Mouse (Mus musculus): Measurements from ENCODE around the gene Mtr.
A peak's percentile ranks its signal among the peaks of the same experiment; 100 is the strongest.

The Mtr gene

DNA sequence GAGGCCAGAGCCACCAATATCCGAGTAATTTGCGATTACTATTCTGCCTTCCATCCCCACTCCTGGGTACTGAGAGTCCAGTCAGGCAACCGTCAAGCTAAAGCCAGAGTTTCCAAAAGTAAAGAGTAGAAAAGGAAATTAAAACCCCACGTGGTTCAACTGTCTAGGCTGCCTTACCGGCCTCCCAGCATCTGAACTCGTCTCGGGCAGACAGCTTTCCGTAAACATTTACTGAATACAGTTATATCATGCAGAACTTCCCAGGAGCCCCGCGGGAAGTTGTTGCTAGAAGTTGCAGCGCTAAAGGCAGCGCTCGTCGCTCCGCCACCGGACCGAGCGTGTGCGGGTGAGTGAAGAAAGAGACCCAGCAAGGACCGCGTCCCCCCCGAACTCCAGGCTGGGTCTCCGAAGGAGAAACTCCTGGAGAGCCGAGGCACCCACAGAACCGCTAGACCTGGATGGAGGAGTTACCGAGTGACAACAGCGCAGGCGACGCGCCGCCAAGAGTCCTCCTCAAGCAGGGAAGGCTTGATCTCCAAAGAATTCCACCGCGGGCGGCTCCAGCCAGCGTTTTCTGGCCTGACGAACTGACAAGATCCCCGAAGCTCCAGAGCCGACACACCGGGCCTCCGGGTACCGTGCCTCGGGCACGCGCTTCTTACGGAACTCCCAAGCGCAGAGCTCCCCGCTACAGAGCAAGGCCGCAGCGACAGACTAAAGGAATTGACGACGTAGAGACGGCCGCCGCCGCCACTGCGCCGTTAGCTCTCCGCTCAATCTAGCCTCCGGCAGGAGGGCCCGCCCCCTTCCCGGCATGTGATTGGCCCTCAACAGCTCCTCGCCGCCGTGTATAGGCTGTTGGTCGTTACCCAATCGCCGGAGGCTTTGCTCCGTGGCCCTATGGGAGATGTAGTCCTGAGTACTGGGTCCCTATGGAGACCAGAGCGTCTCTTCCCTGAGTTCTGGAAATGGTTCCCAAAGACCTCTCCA lies at the start of gene Mtr:
Gene Mtr (minus strand): TSS at position 723 of the 990 bp plus-strand sequence.
- peak; percentile 94 for DNase-seq (ENCODE audit: low spot score)

DNA sequence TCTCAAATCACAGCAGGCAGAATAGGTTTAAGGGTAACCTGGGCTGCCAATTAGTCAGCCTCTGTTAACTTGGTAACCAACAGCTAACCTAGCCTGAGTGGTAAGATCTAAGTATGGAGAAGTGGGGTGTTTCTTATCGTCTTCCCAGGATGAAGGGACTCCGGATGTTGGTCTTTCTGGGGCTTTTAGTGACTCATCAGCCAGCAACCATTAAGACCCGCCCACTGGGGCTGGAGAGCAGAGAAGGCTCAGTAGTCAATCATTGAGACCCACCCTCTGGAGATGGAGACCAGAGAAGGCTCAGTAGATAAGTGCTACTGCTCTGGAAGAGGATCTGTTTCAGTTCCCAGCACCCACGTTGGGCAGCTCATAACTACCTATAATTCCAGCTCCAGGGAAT lies 49.4 kb upstream of the Mtr start:
- no peak for DNase-seq (ENCODE audit: low spot score)

DNA sequence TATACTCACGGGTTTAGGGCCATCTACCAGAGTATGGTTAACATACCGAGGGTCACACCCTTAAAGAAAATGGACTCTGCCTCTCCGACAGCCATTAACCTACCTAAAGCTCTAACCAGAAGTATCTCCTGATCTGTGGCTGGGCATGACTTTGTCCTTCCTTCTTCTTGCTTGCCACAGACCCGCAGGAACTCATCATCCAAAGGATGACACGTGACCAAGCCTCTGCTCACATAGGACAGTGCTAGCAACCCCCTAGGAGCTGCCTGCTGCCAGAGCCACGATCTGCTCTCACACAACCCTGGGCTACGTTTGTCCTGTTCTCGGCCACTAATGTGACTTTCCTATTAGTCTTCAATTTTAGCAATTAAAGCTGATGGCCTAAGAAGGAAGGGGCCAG lies 47.6 kb upstream of the Mtr start:
- DNase-seq (ENCODE audit: low spot score): no peak

DNA sequence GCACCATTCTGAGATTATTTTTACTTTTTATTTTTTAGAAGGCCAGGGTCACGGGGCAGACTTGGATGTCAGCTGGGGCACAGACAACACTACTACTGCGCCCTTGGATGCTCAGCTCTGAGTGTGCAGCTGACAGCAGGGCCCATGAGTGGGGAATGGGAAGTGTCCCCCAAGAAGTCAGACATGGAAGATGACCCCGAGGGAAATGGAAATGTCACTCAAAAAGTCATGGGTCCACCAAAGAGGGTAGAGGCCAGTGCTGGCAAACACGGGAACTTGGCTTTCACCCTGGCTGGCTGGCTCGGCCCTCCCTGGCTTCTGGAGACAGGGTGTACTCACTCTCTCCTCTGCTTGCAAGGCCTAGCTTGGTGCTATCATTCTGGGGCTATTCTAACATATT lies 47.1 kb upstream of the Mtr start:
- DNase-seq (ENCODE audit: low spot score): no peak

DNA sequence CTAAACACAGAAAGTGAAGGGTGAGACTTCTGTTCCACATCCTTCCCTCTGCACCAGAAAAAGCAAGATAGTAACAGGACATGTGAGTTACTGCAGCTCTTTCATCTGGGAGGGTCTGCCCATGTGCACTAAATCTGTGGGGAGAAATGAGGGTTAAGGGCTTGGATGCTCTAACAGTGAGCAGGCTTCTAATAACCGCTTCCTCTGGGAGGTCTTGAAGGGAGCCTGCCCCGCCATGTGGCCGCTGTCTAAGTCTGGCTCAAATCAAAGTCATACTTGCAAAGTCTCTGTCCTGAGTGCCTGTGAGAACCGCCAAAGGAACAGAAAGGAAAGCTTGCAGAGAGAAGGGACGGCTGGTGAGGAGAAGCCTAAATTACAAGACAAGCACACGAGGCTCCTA lies 39.9 kb upstream of the Mtr start:
- no peak for DNase-seq (ENCODE audit: low spot score)

DNA sequence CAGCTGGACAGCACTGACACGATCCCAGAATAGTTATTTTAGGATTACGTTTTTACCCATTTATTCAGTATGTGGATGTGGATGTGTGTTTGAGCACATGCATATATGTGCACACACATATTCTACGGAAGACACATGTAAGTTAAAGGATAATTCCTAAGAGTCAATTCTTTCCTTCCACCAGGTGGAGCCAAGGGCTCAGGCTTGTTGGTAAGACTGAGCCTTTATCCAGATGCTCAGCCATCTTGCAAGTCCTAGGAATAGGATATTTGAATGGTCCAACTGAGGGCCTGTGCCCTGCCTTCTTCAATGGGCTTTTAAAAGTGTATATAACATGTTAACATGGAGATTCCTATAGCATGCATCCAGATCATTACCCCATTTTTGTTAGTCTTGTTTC lies 38.8 kb upstream of the Mtr start:
- peak; percentile 12 for DNase-seq (ENCODE audit: low spot score)

DNA sequence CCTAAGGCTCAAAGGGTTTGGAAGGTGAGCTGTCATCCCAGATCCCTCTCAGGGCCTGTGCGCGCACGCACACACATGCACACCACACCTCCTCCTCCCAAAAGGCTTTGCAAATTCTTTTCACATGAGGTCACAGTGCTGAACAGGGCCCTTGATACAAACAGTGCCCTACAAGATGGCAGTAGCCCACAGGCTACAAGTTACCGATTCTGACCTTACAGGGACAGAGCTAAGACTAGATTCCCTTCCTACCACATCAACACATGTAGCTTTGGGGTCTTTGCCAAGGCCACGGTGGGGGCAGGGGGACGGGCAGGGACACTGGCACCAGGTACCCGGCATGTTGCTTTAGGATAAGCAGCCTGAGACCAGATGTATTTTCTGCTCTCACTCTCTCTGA lies 35.9 kb upstream of the Mtr start:
- no peak for DNase-seq (ENCODE audit: low spot score)

DNA sequence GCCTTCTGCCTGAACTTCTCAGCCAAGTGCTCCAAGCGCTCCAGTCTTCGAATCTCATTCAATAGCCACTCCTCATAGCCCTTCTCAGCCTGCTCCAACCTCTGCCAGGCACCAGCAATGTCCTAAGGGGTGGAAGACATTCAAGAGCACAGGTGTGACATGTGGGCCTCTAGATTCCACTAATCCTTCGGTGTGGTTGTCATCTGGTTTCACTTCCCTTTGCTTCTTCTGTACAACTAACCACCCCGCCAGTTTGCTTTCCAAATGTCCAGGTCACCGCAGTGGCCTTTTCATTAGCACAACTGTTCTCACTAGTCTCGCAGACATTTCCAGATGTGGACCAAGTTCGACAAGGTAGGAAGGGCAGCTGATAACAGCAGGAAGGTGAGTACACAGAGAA lies 32.8 kb upstream of the Mtr start:
- no peak for DNase-seq (ENCODE audit: low spot score)

DNA sequence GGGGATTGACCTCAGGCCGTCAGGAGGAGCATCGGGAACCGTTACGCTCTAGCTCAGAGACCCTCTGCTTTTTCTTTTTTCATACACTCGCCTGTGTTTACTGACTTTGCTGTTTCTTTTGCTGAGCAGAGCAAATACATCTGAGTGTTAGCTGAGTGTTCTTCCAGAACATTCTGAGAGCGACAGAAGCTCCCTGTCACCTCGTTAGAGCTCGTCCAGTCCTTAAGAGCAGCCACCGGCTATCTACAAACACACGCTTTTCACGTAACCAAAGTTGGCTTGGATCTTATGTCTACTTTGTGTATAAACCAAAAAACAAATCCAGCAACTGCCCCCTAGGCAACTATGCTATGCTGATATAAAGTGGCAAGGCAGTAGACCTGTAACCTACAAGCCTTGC lies 26.6 kb upstream of the Mtr start:
- no peak for DNase-seq (ENCODE audit: low spot score)

DNA sequence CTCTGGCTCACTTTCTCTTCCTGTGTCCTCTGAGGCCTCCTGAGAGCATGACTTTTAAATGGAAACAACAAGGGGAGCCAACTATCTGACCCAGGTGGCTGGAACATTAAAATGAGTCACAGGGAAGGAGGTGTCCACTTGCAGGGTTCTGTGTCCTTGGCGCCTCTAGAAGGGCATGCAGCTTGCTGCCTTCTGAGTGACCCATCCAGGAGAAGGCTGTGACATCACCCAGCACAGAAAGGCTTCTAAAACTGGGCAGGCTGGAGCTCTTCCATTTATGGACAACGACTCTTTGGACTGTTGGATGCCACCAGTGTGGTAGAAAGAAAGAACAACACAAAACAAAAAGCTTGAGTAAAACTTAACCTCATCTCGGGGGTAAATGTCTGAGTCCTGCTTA lies 25.9 kb upstream of the Mtr start:
- DNase-seq (ENCODE audit: low spot score): no peak

DNA sequence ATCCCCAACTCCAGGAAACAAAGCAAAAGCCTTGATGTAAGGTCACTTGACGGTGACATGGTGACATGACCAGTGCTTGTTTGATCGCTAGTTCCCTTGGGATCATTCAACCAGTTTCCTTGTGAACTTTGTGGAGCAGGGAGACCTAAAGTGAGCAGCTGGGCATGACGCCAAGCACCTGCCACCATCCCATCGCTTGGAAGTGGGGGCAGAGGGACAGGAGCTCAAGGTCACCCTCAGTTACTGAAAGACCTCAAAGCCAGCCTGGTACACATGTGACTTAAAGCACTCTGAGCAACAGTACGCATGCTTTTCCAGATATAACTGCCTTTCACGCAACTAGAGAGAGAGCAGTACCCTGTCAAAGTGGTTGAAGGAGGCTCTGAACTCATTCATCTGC lies 16.8 kb upstream of the Mtr start:
- DNase-seq (ENCODE audit: low spot score): no peak

DNA sequence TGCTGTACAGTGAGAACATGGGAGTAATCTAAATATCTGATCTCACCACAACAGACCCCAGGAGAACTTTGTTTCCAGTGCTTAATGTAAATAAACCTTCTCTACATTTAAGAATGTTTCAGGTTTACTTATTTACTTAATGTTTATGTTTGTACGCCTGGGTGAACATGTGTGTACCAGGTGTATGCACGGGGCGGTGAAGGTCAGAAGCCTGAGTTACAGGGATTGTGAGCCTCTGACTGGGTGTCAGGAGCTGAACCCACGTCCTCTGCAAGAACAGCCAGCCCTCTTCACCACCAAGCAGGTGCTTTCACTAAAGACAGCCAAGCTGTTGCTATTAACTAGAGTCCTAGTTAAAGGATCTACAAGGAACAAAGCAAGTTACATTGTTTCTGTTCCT lies 16.3 kb upstream of the Mtr start:
- no peak for DNase-seq (ENCODE audit: low spot score)

DNA sequence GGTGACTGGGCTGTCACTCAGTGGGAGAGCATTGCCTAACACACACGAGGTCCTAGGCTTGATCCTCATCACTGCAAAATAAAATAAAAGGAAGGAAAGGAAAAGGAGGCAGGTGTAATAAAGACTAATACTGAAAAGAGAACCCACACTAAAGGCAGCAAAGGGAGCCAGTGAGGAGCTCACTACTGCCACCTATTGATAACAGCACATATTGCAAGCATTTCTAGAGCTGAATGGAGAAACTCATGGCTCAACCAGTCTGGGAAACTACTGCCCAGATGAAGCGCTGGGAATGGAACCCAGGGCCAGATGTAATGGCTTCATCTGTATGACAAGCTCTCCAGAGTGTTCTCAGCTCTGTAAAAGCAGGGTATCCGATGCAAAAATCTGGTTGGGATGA lies 15.0 kb upstream of the Mtr start:
- DNase-seq (ENCODE audit: low spot score): no peak

DNA sequence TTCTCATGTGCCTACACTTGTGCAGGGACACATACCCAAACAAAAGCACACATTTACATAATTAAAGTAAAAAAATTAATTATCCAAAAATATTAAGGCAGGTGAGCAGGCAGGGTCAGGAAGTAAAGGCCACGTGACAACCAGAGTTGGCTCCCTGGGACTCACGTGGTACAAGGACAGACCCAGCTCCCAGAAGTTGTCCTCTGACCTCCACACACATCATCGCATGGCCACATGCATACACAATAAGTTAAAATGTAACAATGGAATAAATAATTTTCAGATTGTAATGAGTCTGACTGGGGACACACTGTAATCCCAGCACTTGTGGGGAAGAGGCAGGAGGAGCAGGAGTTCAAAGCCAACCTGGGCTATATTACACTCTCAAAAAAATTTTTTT lies 10.1 kb upstream of the Mtr start:
- no peak for DNase-seq (ENCODE audit: low spot score)

DNA sequence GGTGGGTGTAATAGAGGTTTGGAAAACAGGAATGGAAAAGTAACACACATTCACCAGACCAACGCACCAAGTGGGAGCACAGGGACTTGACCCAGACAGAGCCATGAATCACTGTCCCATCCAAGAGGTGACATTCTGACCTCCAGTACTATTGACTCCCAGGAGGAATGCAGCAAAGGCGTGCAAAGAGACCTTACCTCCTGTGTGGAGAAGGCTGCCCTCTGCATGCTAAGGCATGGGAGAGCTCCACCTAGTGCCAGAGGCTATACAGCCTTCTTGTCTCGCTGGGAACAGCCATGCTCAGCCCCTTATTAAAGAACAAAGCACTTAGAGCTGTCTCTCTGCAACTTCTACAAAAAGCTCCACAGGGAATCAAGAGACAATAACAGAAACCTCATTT lies 9.2 kb upstream of the Mtr start:
- no peak for DNase-seq (ENCODE audit: low spot score)

DNA sequence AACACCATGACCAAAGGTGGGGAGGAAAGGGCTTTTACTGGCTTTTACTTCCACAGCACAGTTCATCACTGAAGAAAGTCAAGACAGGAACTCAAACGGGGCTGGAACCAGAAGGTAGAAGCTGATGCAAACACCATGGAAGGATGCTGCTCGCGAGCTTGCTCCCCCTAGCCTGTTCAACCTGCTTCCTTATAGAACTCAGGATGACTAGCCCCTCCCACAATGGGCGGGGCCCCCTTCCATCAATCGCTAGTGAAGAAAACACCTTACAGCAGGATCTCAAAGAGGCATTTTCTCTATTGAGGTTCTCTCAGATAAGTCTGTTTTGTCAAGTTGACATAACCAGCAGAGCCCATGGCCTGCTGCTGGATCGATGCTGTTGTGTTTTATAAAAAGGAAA lies 6.1 kb upstream of the Mtr start:
- DNase-seq (ENCODE audit: low spot score): no peak

DNA sequence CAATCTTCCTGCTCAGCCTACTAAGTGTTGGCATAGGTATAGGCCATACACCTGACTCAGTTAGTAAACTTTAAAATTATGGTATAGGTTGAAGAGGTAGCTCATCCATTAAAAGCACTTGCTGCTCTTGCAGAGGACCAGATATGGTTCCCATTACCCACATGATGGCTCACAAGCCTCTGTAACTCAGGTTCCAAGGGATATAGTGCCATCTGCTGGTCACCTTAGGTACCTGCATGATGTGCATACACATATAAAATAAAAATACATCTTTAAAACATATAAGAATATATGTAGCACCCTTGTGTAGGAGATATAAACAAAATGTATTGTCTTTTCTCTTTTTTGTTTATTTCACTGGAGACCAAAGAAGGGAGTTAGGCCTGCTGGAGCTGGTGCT lies 3.6 kb upstream of the Mtr start:
- no peak for DNase-seq (ENCODE audit: low spot score)

DNA sequence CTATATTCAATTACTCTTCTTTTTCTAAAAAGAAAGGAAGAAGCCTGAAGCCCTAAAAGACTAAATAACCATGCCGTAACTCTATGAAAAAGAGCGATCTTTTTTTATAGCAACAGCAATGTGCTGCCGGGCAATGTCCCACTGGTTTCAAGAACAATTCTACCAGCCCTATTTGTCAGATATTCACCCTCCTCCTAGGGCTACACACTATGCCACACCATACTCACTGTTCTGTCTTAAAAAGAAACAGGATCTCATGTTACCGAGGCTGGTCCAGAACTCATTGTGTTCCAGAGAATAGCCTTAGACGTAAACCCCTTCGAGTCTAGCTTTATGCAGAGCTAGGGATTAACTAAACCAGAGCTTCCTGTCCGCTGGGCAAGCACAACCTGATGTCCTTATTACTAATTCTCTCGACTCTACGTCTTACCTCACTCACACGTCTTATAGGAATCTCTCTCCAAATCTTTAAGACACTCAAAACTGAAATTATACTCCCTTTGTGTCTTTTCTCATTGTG lies 982 bp downstream of the Mtr start:
- DNase-seq (ENCODE audit: low spot score): no peak

DNA sequence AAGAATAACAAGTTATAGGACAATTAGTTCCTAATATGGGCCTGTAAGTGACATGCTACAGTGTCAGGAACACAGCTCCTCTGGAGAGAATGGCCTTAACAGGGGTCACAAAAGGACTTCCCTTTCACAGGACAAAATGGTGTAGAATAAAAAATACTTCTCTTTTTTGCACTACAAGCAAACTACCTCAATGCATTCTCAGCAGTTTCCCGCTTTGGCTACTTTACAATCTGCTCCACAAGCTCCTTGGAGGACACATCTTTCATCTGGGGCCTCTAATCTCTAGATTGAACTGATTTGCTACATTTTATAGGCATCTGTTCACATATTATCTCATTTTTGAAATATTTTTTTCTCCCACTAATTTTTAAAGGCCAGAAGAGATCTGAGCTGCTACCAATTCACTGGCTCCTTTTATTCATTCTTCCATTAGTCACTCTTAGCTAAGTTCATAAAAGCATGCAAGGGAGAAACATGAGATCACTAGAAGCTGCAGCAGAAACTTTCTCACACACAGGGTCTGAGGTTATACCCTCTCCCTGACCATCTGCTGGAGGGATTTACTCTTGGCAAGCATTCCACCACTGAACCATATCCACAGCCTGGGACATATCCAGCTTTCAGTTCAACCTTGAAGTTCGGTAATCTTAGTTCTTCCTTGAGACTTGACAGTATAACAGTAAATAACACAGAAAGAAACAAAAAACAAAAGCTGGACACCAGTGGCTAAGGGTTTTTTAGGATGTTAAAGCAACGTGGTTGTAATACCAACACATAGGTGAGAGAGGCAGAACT lies 1.8 kb downstream of the Mtr start:
- DNase-seq (ENCODE audit: low spot score): no peak

DNA sequence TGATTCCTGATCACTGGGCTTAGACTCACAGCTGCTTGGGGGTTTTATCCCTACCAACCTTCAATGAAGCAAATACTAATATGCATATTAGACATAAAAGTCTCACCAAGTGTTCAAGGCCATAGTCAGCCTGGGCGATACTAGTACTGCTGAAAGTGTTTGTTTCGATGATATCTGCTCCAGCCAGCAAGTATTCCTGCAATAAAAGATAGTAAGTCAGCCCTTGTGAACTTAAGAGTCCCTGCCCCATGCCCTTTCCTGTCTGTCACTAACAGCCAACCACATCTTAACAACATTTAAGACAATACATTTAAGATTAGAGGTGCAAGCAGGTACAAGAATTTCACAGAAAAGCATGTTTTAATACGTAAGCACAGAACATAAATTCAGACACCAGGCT lies 7.4 kb downstream of the Mtr start:
- DNase-seq (ENCODE audit: low spot score): no peak

DNA sequence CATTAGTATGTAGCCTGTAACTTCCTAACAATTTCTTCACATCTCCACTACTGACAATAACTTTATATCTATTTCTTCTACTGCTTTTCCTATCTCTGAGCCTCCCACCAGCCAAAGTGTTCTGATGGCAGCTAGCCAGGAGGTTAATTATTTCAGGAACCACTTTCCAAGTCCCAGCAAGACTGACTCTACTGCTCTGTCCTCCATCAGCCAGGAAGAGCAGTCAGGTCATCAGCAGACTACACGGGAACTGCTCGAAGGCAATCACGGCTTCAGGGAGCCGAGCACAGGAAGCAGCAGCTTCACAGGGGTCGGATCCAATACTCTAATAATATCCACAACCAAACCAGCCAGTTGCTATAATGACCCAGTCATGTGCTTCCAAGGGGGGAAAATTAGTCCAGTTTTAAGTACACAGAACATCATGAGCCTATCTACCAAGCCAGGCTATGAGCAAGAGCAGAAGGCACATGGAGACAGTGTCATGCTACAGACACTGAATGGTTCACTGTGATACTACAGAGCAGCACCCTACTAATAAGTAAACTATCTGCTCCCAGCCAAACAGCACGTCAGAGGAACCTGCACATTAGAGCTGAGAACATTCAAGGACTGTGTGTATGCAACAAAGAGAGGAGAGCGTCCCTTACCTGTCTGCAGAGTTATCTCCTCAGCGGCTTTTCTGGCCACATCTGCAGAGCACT lies 8.6 kb downstream of the Mtr start:
- DNase-seq (ENCODE audit: low spot score): peak; percentile 21

DNA sequence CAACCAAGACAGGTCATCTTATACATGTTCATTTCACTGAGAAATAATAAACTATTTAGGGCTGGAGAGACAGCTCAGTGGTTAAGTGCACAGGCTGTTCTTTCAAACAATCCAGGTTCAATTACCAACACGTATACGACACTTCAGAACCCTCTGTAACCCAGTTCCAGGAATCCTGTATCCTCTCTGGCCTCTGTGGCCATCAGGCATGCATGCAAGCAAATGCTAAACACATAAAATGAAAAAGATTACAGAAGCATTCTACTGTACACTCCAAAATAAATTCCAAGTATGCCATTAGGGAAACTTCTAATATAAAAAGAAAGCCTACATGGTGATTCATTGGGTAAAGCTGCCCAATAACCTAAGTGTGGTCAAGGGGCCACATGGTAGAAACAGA lies 12.0 kb downstream of the Mtr start:
- no peak for DNase-seq (ENCODE audit: low spot score)

Data from yolk sac, embryonic 10.5 days (tissue).